Mouse (Mus musculus): Measurements from ENCODE around the gene Glod5. TPM values are rescaled to one million over a fixed set of nuclear protein-coding genes. Genes with fewer than 3 reads are reported as not detected.
"Not testable (repeated sequence)": the region's sequence is repeated elsewhere in the genome, so short reads cannot be mapped to it uniquely, and the experiment has no call there.

The Glod5 gene
- not detected for total RNA-seq (2021)
- long read RNA-seq, experiment 1, result 0 reads
- long read RNA-seq, experiment 2, result 0 reads

DNA sequence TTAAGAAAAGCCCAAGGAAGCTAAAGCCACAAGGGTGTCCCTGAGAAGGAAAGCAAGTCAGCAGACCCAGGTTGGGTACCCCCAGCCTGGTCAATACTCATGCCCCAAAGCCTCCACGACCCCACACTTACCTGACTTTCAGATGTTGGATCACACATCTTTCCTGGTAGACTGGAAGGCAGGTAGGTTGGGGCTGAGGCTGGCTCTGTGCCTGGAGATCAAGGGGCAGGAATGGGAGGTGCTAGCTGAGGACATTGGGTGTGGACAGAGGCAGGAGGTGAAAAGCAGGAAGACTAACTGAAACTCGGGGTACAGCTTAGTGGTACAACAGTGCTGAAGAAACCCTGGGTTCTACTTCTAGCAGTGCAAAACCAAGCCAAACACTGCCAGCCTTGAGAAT lies at the start of gene Glod5:
Glod5 (minus strand) TSS at position 207 of the 400 bp plus-strand sequence.
- DNase-seq (ENCODE audit: low spot score in 2 of 2), result no peak

GRCm38 (mm10) chrX:8051044-8051781 lies 32.9 kb upstream of the Glod5 start:
- not testable (repeated sequence) for DNase-seq (ENCODE audit: low spot score in 2 of 2)

DNA sequence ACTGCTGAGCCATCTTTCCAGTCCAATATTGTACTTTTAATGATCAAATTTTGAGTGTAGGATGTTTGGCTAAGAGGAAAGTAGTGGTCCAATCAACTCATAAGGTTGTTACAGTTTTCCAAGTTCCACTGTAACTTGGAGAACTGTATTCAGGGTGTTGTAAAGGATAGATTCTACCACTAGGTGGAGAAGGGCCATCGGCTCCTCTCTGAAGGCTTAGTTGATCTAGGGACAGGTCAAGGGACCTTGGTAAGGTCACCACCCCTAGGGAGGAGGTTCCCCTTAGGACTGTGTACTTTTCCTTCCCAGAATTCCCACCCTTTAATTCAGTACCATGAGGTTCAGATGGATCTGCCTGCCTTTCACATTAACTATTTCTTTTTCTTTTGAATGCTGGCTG lies 14.7 kb upstream of the Glod5 start:
- DNase-seq (ENCODE audit: low spot score in 2 of 2), result no peak

GRCm38 (mm10) chrX:8026811-8027210 lies 8.5 kb upstream of the Glod5 start:
- no peak for DNase-seq (ENCODE audit: low spot score in 2 of 2)

- DNase-seq (ENCODE audit: low spot score in 2 of 2), result no peak
Measured at GRCm38 (mm10) chrX:8024795-8025194, 6.5 kb upstream of the Glod5 start.

GRCm38 (mm10) chrX:8020111-8020778 lies 2.0 kb upstream of the Glod5 start:
- DNase-seq (ENCODE audit: low spot score in 2 of 2), result no peak

- peak in 1 of 2 experiments; percentile 9 for DNase-seq (ENCODE audit: low spot score in 2 of 2)
Measured at GRCm38 (mm10) chrX:8017142-8017541, 1.1 kb downstream of the Glod5 start.

DNA sequence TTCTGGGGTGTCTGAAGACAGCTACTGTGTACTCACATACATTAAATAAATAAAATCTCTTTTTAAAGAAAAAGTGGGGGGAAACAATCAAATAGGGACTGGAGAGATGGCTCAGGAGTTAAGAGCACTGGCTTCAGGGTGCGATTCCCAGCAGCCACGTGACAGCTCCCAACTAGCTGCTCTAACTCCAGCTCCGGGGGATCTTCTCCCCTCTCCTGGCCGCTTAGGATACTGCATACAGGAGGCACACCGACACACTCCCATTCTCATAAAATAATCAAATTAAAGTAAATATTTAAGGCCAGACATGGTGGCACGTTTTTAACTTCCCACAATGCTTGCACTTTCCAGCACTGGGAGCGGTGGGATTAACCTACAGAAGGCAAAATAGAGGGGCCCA lies 2.6 kb downstream of the Glod5 start:
- DNase-seq (ENCODE audit: low spot score in 2 of 2), result not testable (repeated sequence)

DNA sequence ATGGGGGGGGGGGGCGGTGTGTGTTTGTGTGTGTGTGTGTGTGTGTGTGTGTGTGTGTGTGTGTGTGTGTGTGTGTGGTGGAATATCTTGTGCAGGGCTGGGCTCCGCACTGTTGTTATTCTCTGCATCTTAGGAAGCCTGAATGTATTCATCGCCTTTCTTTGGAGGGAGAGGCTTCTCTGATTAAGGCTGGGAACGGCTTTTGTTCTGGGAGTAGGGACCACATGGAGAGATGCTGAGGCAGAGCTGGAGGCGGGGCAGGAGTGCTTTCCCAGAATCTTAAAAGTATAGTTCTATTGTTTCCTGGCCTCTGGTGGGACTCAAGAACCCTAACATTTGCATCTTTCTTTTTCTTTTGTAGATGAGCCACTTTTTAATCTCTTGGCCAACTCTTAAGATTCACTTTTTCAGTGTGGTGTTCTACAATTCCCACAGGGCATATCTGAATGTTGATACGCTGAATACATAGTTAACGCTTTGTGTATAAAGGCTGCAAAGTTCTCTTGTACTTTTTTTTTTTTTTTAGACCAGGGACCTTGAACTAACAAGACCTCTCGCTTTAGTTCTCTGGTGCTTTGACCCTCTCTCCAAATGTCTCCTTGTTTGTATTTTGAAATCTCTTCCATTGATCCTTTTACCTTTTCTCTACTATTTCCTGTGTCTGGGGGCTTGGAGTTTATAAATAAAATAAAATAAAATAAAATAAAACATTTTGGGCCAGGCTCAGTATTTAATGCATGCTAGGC lies 4.5 kb downstream of the Glod5 start:
- DNase-seq (ENCODE audit: low spot score in 2 of 2), result no peak

- DNase-seq (ENCODE audit: low spot score in 2 of 2), result no peak
Measured at GRCm38 (mm10) chrX:8013157-8013556, 5.1 kb downstream of the Glod5 start.

DNA sequence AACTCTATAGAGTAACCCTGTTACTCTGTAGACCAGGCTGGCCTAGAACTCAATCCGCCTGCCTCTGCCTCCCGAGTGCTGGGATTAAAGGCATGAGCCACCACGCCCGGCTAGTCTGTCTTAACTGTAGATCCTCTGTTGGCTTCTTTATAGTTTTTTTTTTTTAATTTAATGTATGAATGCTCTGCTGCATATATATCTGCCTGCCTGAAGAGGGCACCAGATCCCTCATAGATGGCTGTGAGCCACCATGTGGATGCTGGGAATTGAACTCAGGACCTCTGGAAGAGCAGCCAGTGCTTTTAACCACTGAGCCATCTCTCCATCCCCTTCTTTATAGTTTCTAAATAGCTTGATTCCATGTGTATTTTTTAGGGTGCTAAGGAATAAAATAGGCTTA lies 8.9 kb downstream of the Glod5 start:
- DNase-seq (ENCODE audit: low spot score in 2 of 2), result not testable (repeated sequence)

GRCm38 (mm10) chrX:8008543-8008942 lies 9.7 kb downstream of the Glod5 start:
- DNase-seq (ENCODE audit: low spot score in 2 of 2), result no peak

- DNase-seq (ENCODE audit: low spot score in 2 of 2), result no peak
Measured at GRCm38 (mm10) chrX:8002971-8003370, 15.3 kb downstream of the Glod5 start.

- DNase-seq (ENCODE audit: low spot score in 2 of 2), result no peak
Measured at GRCm38 (mm10) chrX:8002001-8002400, 16.3 kb downstream of the Glod5 start.

DNA sequence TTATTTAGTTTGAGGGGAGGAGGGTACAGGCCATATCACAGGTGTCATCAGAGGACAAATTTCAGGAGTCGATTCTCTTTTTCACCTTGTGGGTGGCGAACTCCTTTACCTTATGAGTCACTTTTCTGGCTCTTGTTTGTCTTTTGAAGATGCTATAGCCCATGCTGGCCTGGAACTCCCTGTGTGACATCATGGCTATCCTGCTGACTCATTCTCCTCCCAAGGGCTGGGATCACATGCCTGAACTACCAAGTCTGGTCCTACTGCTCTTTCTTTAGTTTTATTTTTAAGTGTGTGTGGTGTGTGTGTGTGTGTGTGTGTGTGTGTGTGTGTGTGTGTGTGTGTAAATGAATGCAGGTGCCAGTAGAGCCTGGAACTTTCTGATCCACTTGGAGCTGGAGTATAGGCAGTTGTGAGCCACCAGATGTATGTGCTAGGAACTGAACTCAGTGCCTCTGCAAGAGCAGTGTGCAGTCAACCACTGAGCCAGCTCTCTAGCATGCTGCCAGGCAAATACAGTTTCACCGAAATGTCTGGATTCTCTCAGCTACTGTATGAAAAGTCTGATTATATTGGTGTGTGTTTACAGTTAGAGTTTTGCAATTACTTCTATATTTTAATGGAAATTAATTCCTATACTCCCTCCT lies 17.6 kb downstream of the Glod5 start:
- no peak for DNase-seq (ENCODE audit: low spot score in 2 of 2)

DNA sequence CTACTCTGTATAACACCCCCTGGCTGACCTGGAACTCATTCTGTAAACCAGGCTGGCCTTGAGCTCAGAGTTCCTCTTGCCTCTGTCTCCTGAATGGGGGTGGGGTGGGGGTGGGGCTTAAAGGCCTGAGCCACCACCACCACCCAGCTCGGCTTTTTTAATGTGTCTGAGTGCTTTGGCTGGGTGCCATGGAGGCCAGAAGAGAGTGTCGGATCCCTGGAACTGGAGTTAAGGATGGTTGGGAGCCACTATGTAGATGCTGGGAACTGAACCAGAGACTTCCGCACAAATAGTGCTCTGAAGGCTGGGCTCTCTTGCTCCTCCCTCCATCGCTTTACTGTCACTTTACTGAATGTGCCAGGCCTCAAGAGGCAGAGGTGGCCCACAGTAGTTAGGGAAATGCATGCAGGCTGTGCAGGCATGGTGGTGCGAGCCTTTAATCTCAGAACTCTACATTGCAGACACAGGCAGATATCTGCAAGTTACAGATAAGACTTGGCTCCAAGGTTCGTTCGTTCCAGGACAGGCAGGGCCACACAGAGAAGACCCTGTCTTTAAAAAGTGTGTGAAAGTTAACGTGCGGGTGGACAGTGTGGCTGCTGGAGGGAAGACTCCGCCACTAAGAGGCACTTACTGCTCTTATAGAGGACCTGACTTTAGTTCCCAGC lies 25.1 kb downstream of the Glod5 start:
- no peak for DNase-seq (ENCODE audit: low spot score in 2 of 2)

DNA sequence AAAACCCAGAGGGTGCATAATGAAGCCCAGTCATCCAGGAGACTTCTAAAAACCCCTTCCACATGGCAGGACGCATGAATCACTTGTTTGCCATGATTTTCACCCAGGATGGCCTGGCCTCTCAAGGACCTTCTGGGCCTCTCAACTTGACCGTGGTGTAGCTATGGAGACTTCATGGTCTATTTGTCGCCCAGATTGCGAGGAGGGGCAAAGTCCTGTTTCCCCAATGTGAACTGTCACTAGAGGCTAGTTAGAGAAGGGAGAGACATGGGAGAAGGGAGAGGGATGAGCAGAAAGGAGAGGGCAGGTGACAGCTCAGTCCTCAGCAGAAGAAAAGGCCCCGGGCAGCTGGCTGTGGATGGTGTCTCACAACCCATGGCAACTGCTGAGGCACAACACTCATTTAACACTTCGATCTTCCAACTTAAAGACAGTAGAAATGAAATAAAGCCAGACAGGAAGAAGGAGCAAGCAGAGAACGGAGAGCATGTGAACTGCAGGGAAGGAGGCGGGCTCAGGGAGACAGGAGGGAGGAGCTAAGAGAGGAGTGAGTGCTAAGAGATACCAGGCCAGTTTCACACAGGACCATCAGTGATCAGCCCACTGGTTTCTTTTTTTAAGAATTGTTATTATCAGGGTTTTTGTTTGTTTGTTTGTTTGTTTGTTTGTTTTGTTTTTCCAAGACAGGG lies 25.8 kb downstream of the Glod5 start:
- no peak for DNase-seq (ENCODE audit: low spot score in 2 of 2)

DNA sequence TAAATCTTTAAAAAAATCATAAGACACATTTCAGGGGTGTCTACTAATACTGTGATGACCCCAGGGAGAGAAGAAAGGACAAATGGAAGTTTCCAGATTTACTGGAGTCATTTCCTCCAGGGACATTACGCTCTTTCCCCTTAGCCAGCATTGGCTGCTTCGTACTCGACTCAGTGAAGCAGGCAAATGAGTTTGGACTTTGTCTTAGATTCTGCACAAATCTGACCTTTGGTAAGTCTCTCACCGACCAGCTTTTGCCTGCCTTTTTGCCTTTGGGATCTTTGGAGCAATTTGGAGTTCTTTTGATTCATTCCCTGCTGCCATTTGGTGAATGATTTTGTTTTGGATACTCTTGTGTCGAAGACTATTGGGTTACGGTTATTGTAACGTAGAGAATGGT lies 36.9 kb downstream of the Glod5 start:
- DNase-seq (ENCODE audit: low spot score in 2 of 2), result no peak

DNA sequence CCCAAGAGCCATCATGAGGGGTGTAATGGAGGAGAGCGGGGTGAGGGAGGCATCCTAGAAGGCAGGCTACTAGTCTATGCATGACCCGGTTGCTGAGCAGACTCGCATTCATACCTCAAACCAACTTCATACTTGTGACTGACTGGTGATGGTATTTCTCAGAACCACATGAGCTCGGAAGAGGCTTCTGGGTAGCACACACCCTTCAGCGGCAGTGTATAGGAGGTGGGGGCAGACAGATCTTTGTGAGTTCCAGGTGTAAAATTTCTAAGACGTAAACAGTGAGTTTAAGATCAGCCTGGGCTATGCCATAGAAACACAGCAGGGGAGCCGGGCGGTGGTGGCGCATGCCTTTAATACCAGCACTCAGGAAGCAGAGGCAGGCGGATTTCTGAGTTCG lies 40.4 kb downstream of the Glod5 start, which contains the start of gene Gata1:
Gata1 (minus strand) TSS at position 180 of the 400 bp plus-strand sequence.
- no peak for DNase-seq (ENCODE audit: low spot score in 2 of 2)

DNA sequence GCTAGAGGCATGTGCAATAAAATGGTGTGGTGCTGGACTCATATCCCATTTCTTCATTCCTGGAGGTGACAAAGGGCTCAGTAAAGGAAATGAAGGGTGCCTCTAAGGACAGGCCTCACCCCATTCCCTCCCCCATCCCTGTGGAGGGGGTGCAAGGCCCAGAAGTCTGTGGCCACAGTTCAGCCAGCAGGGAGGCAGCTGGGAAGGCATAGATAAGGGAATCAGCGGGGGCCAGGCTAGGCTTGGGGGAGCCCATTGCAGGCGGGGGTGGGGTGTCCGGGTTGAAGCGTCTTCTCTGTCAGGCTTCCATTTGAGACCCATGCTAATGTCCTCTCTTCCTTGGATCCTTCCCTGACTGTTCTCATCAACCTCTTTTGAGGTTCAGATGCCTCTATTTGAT lies 47.0 kb downstream of the Glod5 start:
- DNase-seq (ENCODE audit: low spot score in 2 of 2), result no peak

Measured in layer of hippocampus, postnatal 14 days (tissue).